Mouse (Mus musculus): ENCODE measurements at regions not wholly inside any gene's neighbourhood (a gene's known extent, or its start where the extent isn't known, plus 50 kb on each side); places are given as distances from the start of the nearest gene placed in this dataset.

GRCm38 (mm10) chr19:26185012-26185411 lies 419.8 kb upstream of the Smarca2 start:
- TF ChIP-seq CHD2 (IDR thresholded peaks at IDR 0.05; ENCODE audit: low read depth, low read length) (no peak), ZNF384 (IDR thresholded peaks at IDR 0.05; ENCODE audit: low read depth, low read length) (no peak), HCFC1 (IDR thresholded peaks at IDR 0.05; ENCODE audit: borderline replicate concordance, insufficient read depth, low read length) (no peak), ZC3H11A (IDR thresholded peaks at IDR 0.05; ENCODE audit: borderline replicate concordance, low read depth, low read length) (no peak)
